Mouse (Mus musculus): ENCODE results near the gene Ptprd.

DNA sequence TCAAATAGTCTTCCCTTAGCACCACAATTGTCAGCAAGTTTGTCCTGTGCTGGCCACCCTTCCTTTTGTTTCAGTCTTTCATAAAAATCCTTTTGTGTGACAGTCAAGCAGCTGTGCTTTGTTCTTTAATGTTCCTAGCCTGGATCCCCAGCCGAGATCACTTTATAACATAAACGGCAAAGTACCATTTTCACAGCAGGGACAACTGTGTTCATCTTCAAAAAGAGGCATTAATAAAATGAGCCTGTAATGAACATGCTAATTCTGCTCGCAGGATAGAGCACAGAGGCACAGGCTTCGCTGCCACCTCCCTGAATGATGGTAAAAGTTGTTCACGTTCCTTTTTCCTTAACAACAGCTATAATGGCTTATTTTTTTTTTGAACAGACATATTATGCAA is 1972.7 kb downstream of the Ptprd start:
- TF ChIP-seq POLR2A (IDR thresholded peaks at IDR 0.05; ENCODE audit: insufficient read depth, low read depth, low read length) (no peak), CTCF (IDR thresholded peaks at IDR 0.05; ENCODE audit: insufficient read depth, low read depth, low read length) (no peak)

Measured in olfactory bulb, adult 2 months (tissue).